Mouse (Mus musculus): Measurements from ENCODE around the gene Pitpnm2.

DNA sequence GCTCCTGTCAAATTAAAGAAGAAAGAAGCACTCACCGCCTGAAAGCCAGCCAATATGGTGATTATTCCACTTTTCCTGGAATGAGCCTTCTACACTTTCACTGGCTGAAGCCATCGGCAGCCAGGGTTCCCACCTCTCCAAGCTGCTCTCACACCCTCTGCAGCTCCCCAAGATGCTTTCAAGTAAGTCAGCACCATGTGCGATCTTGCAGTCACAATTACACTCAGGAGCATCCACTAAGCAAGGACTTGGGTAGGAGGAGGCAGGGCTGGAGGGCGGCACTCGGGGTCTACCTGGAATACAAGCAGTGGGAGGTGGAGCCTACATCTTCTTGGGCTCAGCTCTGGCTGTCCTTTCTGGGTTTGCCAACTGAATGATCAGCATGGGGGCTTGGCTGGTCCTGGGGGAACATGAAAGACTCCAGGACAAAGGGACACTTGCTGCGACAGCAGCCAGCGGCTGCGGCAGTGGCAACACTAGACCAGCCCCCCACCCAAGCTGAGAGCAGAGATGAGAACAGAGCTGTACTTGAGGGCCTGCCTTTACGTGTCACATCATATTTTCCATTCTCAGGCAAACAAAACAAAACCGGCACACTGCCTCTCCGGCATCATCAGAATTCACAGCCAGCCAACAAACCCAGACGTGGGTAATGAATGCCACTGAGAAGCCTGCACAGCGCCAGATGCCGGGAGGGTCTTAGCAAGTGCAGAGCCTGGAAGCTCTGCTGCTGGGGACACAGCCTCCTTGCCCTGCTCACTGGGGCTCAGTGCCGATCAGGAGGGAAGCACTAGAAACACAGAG lies 64.5 kb downstream of the Pitpnm2 start:
- TF ChIP-seq CTCF (IDR thresholded peaks at IDR 0.05; ENCODE audit: control insufficient read depth, insufficient read depth, insufficient read length) (no peak), MYOD1 (IDR thresholded peaks at IDR 0.05; ENCODE audit: control insufficient read depth, insufficient read length, low read depth) (no peak), CEBPB (IDR thresholded peaks at IDR 0.05; ENCODE audit: low read depth) (no peak), MAX (IDR thresholded peaks at IDR 0.05) (no peak), USF1 (IDR thresholded peaks at IDR 0.05; ENCODE audit: low read depth) (no peak), MYOG (IDR thresholded peaks at IDR 0.05; ENCODE audit: control insufficient read depth, extremely low read depth, insufficient read length) (no peak), FOSL1 (IDR thresholded peaks at IDR 0.05; ENCODE audit: insufficient read depth, low read length, poor library complexity, severe bottlenecking) (no peak)
